Mouse (Mus musculus): ENCODE results near the gene Mtf2.
"Not testable (repeated sequence)": the region's sequence is repeated elsewhere in the genome, so short reads cannot be mapped to it uniquely, and the experiment has no call there.

Mtf2 gene

GRCm38 (mm10) chr5:108065465-108066411 is at the start of gene Mtf2:
Gene Mtf2 (plus strand): TSS chr5:108065674.
- DNase-seq (ENCODE audit: extremely low read depth, insufficient read length, low spot score), result peak; percentile 98

DNA sequence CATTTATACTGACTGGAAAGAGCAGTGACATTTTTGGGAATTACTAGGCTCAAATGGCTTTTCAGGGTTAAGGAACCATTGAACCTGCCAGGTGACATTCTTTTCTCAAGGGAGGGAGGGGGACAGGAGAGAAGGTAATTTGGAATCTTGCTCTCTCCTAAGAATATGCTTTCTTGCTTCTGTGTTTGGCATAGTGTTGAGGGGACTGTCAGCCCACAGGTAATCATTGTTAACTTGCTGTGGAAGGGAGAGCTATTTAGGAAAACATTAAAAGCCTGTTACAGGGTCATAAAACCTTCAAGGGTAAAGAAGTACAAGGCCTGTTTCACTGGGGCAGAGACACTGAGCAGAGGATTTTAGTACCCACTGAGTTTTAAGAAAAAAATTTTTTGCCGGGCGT is 48.2 kb upstream of the Mtf2 start:
- no peak for DNase-seq (ENCODE audit: extremely low read depth, insufficient read length, low spot score)

DNA sequence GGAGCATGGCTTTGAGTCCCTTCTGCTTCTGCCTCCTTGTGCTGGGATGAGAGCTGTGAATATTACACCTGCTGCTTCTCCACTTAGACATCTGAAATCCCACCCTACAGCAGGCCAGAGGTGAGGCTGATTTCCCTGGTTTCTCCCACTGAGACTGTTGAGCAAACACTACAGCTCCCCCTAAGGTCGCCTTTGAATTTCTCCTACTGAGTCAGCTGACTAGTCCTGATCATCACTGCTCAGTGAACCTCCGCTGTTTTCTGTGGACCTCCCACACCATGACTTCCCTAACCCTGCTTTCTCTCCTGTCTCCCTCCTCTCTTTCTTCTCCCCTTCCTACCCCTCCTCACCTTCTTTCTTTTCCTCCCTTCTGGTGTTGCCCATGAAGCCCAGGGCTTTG is 46.1 kb upstream of the Mtf2 start:
- DNase-seq (ENCODE audit: extremely low read depth, insufficient read length, low spot score), result no peak

DNA sequence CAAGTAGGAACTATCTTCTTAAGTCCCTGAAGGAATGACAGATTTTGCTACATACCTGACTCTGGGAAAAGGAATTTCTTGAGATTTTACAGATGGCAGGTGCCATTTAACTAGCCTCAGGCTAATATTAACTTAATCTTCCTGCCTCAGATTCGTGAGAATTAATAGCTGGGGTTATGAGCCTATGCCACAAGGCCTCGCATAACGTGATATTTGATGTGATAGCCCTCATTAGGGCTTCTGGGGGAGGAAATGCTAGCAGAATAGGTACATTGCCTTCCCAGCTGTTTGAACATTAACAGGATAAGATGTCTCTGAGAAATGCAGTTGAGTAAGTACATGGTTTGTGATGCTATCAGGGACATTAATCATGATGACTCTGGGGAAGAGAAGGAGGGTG is 44.1 kb upstream of the Mtf2 start:
- DNase-seq (ENCODE audit: extremely low read depth, insufficient read length, low spot score), result no peak

- no peak for DNase-seq (ENCODE audit: extremely low read depth, insufficient read length, low spot score)
Measured at GRCm38 (mm10) chr5:108028230-108028629, 37.2 kb upstream of the Mtf2 start.

GRCm38 (mm10) chr5:108028797-108029536 is 36.5 kb upstream of the Mtf2 start:
- not testable (repeated sequence) for DNase-seq (ENCODE audit: extremely low read depth, insufficient read length, low spot score)

DNA sequence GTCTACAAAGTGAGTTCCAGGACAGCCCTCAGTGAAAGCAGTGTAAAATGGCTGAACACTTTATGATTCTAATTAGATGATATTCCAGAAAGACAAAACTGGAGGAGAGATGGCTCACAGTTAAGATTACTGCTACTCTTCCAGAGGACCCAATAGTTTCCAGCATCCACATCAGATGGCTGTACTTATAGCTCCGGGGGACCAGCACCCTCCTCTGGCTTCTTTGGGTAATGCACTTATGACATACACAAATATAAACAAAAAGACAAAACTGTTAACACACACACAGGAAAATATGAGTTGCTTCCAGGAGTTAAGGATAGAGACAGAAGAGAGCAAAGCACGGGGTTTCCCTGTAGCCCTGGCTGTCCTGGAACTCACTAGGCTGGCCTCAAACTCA is 35.5 kb upstream of the Mtf2 start:
- no peak for DNase-seq (ENCODE audit: extremely low read depth, insufficient read length, low spot score)

GRCm38 (mm10) chr5:108031267-108031666 is 34.2 kb upstream of the Mtf2 start:
- no peak for DNase-seq (ENCODE audit: extremely low read depth, insufficient read length, low spot score)

DNA sequence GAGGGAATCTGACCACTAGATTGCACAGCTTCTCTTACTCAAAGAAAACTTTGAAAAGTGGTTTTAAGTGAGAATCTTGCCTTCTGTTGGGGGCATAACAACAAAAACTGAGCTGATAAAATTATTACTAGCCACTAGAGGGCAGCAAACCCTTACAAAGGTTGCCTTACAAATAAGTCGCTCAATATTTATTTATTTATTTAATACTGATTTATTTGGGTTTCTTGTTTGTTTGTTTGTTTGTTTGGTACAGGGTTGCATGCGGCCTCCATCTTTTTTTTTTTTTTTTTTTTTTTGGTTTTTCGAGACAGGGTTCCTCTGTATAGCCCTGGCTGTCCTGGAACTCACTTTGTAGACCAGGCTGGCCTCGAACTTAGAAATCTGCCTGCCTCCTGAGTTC is 31.3 kb upstream of the Mtf2 start:
- DNase-seq (ENCODE audit: extremely low read depth, insufficient read length, low spot score), result peak; percentile 19

- no peak for DNase-seq (ENCODE audit: extremely low read depth, insufficient read length, low spot score)
Measured at GRCm38 (mm10) chr5:108035523-108035922, 30.0 kb upstream of the Mtf2 start.

DNA sequence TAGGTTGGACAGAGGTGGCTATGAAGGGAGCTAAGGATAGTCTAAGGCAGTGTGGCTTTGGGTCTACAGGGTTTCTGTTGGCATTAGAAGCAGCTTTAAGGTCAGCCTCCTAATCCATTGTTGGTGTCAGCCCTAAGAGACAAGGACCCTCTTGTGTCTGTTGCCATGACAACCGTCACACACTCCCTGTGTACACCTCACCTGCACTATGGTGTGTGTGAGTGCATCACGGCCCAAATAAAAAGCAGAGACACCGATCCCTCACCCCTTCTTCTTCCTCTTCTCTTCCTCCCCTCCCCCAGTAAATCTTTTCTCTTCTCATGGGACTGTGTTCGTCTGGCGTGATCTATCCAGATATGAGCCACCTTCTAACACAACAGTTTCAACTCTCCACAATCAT is 23.4 kb upstream of the Mtf2 start:
- DNase-seq (ENCODE audit: extremely low read depth, insufficient read length, low spot score), result no peak

DNA sequence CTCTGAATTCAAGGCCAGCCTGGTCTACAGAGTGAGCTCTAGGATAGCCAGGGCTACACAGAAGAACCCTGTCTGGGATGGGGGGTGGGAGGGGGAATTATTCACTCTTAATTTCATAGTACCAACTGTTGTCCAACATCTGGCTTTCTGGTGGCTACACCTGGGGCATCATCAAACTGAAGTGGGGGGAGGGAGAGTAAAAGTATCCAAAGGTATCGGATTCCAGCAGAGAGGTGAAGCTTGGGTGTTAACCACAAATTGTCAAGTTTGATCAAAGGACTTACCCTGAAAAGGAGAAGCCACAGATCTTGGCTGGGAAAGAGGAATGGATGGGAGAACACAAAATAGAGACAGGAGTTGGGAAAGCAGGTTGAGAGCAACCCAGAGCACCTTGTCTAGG is 21.6 kb upstream of the Mtf2 start:
- no peak for DNase-seq (ENCODE audit: extremely low read depth, insufficient read length, low spot score)

- DNase-seq (ENCODE audit: extremely low read depth, insufficient read length, low spot score), result no peak
Measured at GRCm38 (mm10) chr5:108049711-108050268, 15.7 kb upstream of the Mtf2 start.

- DNase-seq (ENCODE audit: extremely low read depth, insufficient read length, low spot score), result no peak
Measured at GRCm38 (mm10) chr5:108051026-108051425, 14.4 kb upstream of the Mtf2 start.

DNA sequence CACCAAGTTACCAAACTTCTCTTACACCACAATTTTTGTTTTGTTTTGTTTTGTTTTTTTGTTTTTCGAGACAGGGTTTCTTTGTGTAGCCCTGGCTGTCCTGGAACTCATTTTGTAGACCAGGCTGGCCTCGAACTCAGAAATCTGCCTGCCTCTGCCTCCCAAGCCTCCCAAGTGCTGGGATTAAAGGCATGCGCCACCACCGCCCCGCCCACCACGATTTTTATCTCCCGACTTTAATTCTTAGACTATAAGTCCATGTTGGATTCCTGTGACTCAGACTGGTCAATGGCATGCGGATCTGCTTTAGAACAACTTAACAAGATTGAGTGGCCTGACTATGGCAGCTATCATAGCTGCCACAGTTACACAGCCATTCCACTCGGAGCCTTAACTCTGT is 13.7 kb upstream of the Mtf2 start:
- DNase-seq (ENCODE audit: extremely low read depth, insufficient read length, low spot score), result not testable (repeated sequence)

- peak; percentile 25 for DNase-seq (ENCODE audit: extremely low read depth, insufficient read length, low spot score)
Measured at GRCm38 (mm10) chr5:108052200-108052599, 13.3 kb upstream of the Mtf2 start.

GRCm38 (mm10) chr5:108053566-108053965 is 11.9 kb upstream of the Mtf2 start:
- DNase-seq (ENCODE audit: extremely low read depth, insufficient read length, low spot score), result no peak

GRCm38 (mm10) chr5:108060413-108060812 is 5.1 kb upstream of the Mtf2 start:
- no peak for DNase-seq (ENCODE audit: extremely low read depth, insufficient read length, low spot score)

- no peak for DNase-seq (ENCODE audit: extremely low read depth, insufficient read length, low spot score)
Measured at GRCm38 (mm10) chr5:108072301-108072700, 6.8 kb downstream of the Mtf2 start.

DNA sequence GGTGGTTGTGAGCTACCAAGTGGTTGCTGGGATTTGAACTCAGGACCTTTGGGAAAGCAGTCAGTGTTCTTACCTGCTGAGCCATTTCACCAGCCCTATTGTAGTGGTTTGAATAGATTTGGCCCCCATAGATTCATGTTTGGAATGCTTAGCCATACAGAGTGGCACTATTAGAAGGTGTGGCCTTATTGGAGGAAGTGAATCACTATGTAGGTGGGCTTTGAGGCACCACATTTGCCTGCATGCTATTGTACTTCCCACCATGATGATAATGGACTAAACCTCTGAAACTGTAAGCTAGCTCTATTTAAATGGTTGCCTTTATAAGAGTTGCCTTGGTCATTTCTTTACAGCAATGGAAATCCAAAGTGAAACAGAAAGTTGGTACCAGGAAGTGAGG is 10.8 kb downstream of the Mtf2 start:
- DNase-seq (ENCODE audit: extremely low read depth, insufficient read length, low spot score), result no peak

DNA sequence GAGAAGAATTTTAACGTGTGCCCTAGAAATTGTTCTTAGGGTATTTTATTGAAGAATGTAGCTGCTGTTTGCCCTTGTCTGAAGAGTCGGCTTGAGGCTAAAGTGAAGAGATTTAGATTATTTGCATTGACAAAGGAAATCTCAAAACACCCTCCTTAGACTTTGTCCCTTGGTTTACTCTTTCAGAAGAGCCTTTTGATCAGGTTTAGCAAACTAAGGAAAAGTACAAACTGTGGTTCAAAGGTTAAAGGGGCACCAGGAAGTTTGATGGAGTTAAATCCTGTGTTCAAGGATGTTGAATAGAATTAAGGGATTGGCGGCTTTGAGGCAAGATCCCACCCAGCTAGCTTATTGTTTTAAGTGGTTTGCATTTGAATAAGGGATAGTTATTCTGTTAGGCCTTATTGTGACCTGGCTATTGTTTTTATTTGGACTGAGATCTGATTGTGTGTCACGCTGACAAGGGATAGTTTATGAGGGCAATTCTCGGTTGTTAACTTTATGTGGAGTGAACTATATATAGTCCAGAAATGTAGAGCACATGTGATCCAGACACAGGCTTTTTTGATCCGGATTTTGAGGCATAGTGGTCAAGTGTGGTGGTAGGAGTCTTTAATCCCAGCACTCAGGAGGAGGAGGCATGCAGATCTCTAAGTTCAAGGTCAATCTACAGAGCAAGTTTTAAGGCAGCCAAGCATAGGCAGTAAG is 11.5 kb downstream of the Mtf2 start:
- DNase-seq (ENCODE audit: extremely low read depth, insufficient read length, low spot score), result no peak

Data from 3134 (cell line).